Mouse (Mus musculus): ENCODE measurements around the gene Itga2b. TPM values are rescaled to one million over a fixed set of nuclear protein-coding genes. Genes with fewer than 3 reads are reported as not detected.
A peak's percentile ranks its signal among the peaks of the same experiment; 100 is the strongest.

Gene Itga2b
- total RNA-seq, 2 experiments from 2014 or later = 2.8 to 4.6 TPM

DNA sequence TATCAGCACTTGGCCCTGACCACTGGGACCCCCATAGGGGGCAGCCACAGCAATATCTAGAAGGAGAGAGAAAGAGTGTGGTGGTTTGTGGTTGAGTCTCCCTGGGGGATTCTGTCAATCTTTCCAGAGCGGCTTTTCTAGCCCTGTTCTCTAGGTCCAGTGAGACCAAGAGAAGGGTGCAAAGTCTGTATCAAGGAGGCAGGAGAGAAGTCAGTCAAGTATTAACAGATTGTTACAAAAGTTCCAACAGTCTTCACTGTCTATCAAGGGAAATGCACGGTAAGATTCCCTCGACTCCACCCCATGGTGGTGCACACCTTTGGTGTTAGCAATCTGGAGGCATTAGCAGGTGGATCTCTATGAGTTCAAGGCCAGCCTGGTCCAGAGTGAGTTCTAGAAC, 8.2 kb downstream of the Itga2b start:
- no peak for DNase-seq
- intact Hi-C loops (cut with DNase I) = no loop called here

DNA sequence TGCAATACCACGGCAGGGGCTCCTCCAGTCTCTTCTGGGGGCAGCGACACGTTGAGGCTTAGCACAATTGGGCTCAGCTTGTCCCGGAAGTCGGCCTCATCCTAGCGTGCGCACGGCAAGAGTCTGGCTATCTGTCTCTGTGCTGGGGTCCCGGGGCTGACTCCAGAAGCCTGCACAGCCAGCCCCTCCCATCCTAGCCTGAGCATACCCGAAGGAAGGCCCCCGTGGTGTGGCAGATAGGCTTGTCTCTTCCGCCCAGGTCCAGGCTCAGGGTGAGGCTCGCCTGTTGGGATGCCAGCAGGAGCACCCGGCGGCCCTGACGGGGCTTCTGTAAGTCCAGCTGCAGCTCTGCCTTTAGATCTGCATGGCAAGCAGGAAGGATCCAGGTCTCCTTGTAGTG, 9.4 kb downstream of the Itga2b start:
- intact Hi-C loops (cut with DNase I) = no loop called here

DNA sequence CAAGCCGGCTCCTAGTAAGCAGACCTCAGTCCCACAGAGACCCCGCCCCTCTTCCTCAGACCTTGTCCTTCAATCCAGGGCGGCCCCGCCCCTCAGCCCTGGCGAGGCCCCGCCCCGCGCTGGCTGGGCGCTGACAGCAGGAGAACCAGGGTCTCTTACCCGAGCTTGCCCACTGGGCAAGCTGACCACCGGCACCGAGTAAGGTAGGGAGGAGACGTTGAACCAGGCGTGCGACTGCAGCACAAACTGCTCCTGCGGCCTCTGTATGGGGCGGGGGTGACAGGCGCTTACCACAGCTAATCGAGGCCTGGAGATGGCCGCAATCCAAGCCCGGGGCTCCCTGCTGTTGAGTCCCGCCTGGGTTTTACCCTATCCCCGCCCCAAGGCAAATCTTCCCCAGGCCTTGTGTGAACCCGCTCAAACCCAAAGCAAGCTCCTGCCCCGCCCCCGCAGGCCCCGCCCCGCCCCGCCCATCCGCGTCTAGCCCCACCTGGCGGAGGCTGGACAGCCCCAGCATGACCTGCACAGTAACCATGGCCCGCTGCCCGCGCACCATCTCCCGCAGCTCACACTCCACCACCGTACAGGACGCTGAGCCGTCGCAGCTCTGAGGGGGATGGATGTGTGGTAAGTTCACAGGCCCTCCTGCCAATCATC, 14.1 kb downstream of the Itga2b start:
- DNase-seq = peak; percentile 74 to 81
- intact Hi-C loops (cut with DNase I) = no loop called here

More for the DNA sequence above, 9.4 kb downstream of the Itga2b start:
- DNase-seq = no peak

DNA sequence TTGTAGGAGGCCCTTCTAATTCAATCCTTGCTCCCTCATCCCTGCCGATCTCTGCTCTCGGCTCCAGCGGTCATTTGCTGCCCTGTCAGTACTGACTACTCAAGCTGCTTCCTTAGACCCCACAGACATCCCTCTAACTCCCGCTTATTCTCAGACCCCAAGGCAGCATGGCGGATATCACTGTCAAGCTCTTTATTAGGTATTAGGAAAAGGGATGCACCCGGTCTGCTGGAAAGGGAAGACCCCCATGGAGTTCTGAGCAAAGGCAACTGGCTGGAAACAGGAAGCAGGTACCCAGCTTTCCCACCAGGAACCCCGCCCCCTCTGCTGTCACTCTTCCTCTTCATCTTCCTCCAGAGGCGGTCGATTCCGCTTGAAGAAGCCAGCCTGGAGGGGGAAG, 16.8 kb downstream of the Itga2b start:
- intact Hi-C loops (cut with DNase I) = no loop called here
- DNase-seq = no peak

DNA sequence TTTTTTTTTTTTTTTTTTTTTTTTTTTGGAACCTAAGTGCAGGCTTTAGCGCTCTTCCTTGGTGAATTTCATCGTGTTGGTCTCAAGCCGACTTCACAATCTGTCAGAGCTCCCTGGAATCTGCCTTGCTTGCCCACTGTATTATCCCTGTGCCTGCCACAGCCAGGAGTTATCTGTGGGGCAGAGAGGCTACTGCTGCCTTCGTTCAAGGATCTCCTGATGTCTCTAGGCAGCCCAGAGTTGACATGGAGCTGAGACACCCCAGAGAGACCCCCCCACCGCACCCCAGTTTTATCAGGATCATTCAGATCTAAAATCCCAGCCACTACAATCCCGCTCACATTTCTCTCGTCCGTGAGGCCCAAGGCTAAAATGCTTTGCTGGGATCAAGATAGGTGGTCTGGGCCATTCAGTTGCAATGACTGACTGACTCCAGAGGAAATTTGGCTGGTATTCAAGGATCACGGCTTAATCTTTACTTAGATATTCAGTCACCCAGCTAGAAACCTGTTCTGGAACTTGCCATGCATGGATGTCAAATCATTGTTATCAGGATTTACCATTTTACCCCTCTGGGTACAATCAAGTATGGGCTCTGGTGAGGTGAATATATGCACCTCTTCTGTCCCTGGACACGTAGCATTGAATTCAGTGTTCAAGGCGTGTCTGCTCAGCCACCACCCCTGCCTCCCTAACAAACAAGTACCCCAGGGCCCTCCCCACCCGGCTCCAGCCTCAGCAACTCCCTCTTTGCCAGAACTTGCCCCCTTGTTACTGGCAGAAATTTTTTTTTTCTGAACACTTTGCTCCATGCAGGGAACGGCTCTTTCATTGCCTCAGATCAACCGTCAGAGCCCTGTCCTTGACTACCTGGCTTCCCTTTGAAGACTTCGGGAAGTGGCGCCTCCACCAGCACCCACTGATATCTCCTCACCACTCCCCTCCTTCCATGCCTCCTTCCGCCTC, 20.6 kb downstream of the Itga2b start:
- intact Hi-C loops (cut with DNase I) = no loop called here
- DNase-seq = no peak

DNA sequence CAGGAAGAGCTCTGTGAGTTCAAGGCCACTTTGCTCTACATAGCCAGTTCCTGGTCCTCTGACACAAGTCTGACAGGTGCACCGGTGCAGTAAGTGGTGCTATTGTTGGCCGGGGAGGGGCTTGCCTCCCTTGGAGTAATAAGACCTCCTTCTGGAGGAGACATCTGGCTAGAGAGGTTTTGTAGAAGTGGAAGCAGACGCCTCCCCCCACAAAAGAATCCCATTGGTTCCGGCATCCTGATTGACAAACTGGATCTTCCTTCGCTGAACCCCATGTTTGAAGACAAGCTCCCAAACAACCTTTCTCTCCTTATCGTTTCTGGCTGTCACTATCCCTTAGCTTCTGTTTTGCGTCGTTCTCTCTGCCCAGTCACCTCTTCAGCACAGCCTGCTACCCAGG, 21.6 kb downstream of the Itga2b start:
- no peak for DNase-seq
- intact Hi-C loops (cut with DNase I) = no loop called here

DNA sequence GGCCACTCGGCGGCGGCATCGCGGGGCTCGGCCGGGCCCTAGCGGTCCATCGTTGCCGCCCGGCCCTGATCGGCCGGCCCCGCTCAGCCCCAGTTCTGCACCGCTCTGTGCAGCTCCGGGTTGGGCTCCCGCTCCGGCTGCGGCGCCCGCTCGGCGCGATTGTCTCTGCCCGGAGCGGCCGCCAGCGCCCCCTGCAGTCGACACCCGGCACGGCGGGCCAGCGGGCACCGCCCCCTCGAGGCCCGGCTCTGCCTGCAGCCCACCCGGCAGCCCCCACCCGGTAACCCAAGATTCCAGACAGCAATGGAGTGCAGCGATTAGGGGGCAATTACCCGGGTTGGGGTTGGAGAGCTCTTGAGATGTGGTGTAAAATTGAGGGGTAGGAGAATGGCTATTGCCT, 22.4 kb downstream of the Itga2b start, which contains the start of gene Fam171a2:
Gene Fam171a2, minus strand, starts transcription at position 186 of the 400 bp plus-strand sequence.
- DNase-seq = peak; percentile 84 to 86
- intact Hi-C loops (cut with DNase I) = no loop called here

DNA sequence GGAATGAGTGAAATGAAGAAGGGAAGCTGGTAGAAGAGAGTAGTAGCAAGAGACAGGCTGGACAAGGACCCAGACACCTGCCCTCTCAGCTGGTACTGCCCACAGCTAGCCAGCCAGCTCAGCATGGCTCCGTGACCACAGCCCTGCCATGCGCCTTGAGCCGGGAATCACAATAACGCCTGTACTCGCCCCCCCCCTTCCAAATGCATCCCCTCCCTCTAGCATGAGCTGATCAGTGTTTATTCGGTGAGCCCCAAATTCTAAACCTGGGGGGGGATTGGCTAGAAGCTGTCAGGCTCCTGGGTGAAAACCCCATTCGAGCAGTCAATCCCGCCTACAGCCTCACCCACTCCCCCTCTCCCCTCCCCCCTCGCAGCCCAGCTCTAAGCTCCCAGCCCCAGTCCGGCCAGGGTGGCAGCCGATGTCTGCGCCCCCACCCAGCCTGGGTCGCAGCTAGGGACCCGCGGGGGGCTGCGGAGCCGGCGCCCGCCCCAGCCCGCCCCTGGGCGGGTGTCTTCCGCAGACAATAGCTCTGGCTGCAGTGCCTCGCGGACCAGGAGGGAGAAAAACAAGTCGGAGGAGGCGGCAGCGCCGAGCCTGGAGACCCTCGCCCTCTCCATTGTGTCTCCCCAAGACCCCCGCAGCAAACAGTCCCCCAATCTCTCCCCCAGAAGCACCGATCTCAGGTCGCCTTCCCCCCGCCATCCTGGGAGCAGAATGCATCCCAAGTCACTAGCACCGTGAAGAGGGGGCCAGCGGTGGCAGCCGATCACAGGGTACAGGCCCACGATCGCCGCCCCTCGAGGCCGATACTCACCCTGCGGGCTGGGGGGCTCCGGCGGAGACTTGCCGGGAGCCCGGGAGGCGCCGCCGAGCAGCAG, 23.1 kb downstream of the Itga2b start:
- peak in 1 of 2 experiments; percentile 54 for DNase-seq
- intact Hi-C loops (cut with DNase I) = no loop called here

DNA sequence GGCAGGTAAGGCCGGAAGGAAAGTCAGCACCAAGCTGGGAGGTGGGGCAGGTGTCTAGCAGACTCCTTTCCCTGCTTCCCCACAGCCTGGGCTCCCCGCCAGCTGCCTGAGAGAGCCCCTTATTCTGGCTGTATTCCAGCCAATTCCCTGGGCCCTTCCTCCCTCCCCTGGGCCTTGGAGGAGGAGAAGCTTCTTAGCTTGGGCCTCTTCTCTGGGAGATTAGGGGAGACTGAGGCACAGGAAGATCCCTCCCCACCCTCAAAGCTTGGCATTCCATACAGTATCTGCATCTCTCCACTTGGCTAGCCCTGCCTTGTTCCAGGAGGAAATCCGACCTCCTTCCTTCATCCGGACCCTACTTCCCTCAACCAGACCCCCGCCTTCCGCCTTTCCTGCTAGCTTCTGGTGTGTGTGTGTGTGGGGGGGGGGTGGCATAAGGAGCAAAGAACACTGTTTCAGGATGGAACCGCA, 24.0 kb downstream of the Itga2b start:
- DNase-seq = peak in 1 of 2 experiments; percentile 72
- intact Hi-C loops (cut with DNase I) = no loop called here

DNA sequence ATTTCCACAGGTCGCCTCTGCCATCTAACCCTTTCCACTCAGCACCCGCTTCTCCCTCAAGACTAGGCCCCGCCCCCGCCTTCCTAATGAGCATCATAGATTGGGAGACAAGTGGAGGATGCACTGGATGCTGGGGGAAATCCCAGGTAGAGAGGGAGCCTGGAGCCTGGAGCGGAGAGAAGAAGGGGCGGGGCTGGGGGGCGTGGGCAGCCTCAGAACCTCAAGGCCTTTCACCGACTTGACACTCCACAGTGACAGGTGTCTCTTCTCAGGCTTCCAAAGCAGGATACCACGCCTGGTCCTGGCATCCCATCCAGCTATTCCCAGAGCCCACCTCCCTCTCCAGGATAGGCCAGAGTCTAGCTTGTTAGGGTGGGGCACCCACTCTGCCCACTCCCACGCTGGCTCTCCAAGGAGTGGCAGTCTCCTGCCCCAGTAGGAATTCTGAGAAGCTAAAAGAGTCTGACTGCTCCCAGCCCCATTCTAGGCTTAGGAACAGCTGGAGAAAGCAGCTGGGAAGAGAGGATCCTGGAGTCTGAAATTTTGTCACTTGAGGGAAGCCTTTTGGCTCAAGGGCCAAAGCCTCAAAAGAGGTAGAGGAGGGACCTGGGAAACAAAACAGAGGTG, 24.5 kb downstream of the Itga2b start:
- peak; percentile 73 to 79 for DNase-seq
- intact Hi-C loops (cut with DNase I) = no loop called here

DNA sequence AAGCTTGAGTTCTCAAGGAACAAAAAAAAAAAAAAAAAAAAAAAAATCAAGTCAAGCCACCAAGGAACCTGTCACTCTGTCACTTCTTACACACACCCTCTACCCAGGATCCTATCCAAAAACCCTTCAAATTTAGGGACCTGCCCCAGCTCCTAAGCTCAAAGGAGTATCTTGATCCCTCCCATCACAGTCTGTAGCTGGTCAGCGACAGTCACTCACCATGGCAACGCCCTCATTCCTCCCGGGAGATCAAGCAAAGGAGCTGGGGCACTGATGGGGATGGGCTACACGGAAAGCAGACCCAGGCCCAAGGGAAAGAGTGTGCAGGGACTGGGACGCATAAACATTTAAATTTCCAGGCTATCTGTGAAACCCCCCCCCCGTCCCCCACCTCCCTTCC, 25.1 kb downstream of the Itga2b start:
- intact Hi-C loops (cut with DNase I) = no loop called here
- DNase-seq = no peak

DNA sequence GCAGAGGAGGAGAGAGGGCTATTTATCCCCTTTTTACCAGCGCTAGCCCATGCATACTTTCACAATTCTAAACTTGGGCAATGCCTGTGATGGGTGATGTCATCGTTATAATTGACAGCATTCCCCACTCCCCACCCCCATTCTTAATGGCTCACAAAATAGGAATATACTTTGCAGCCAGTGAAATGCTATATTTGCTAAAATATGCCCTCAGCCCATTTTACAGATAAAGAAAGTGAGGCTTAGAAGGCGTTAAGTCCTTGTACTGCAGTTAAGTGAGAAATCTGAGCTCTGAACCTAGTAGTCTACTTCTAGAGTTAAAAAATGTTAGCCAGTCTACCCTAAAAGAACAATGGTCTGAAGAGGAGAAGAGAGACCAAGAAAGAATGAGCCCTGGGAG, 25.6 kb downstream of the Itga2b start:
- intact Hi-C loops (cut with DNase I) = no loop called here
- no peak for DNase-seq

DNA sequence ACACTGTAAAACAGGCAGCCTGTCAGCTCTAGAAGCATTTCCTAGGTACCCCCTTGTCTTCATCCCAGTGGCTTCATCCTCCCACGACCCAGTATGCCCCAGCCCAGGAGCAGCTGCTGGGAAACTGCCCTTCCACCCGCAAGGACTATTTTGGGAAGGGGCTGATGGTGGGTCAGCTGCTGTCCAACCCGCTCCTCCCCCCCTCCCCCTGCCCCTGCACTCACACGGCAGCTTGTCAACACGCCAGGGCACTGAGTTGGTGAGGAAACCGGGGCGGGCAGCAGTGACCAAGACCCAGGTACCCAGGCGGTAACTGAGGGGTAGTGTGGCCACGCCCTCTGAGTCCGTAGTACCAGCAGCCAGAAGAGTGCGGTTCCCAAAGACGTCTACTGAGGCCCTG, 26.2 kb downstream of the Itga2b start:
- no peak for DNase-seq
- intact Hi-C loops (cut with DNase I) = no loop called here

DNA sequence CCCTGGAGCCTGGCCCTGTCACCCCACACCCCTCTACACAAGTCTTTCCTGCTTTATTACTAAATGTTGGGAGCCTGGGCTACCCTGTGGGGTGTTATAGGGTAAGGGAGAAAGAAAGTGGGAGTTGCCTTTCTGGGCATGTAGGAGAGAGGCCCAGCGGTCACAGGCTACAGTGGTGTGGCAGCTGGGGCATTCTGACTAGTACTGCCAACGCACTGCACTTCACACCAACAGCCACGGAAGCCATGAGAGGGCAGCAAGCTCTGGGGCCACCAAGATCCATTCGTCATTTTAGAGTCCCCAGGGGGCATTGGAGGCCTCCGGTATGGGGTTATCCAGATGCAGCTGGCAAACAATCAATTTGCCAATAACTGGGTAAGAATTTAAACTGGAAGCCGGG, 27.8 kb downstream of the Itga2b start:
- intact Hi-C loops (cut with DNase I) = no loop called here
- no peak for DNase-seq

DNA sequence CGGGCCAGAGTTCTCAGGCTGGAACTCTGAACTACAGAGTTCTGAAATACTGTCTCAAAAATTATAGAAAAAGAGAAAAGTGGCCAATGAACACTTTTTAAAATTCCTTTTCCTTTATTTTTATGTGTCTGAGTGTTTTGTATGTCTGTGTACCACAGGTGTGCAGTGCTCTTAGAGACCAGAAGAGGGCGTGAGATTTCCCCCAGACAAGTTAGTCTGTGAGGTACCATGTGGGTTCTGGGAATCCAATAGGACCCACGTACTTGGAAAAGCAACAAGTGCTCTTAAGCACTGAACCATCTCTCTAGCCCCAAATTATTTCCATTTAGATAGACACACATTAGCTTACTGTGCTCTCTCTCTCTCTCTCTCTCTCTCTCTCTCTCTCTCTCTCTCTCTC, 28.5 kb downstream of the Itga2b start:
- no peak for DNase-seq
- intact Hi-C loops (cut with DNase I) = no loop called here

DNA sequence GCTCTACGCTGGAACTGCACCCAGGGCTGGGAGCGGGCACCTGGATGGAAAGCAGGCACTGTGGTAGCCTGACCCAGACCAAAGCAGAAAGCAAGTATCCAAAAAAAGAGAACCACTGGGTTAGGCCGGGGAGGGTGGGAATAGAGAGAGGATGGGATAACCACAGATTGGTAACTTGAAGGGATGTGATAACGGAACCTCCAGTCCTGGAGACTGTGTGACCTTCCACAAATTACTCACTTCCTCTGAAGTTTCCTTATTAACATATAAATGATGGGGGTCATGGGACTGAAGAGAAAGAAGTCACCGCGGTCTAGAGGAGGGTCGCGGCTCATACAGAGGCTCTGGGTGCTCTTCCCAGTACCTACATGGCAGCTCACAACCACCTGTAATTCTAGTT, 29.7 kb downstream of the Itga2b start:
- intact Hi-C loops (cut with DNase I) = no loop called here

DNA sequence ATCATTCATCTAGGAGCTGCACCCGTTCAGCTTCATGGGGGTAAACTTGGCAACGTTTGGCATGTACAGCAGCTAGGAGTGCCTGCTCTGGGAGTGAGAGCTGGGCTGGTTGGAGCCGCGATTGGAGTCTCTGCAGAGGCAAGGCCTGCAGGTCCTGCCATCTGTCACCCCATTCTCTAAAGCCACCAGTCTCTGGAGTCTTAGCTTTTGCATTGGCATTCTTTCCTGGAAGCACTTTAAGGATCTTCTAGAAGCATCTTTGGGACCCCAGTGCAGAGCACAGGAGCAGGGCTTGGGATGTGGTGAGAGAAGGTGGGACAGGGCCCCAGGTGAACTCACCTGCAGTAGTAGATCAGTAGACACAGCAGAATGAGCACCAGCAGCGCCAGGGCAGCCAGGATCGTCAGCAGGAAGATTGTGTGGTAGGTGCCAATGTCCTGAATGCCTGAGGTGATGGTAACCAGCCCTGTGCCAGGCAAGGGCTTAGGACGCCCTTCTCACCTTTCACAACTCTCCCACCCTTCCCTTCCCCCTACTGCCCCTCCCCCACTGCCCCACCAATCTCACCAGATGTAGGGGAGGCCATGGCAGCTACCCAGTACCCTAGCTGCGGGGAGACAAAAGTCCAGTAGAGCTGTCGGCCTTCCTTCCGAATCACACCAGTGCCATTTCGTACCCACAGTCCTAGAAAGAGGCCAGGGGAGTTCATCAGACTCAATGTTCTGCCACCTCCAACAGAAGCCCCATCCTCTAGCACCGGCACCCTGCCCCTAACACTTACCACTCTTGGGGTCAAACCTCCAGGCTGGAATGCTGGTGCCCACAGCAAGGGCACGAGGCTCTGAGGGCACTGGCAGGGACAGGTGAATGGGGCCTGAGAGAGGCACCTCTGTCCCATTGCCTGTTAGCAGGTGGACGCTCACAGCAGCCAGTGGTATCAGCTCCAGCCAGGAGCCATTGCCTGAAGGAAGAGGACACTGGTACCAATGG, 30.5 kb downstream of the Itga2b start:
- intact Hi-C loops (cut with DNase I) = no loop called here
- DNase-seq = no peak

More for the DNA sequence above, 29.7 kb downstream of the Itga2b start:
- DNase-seq = no peak

DNA sequence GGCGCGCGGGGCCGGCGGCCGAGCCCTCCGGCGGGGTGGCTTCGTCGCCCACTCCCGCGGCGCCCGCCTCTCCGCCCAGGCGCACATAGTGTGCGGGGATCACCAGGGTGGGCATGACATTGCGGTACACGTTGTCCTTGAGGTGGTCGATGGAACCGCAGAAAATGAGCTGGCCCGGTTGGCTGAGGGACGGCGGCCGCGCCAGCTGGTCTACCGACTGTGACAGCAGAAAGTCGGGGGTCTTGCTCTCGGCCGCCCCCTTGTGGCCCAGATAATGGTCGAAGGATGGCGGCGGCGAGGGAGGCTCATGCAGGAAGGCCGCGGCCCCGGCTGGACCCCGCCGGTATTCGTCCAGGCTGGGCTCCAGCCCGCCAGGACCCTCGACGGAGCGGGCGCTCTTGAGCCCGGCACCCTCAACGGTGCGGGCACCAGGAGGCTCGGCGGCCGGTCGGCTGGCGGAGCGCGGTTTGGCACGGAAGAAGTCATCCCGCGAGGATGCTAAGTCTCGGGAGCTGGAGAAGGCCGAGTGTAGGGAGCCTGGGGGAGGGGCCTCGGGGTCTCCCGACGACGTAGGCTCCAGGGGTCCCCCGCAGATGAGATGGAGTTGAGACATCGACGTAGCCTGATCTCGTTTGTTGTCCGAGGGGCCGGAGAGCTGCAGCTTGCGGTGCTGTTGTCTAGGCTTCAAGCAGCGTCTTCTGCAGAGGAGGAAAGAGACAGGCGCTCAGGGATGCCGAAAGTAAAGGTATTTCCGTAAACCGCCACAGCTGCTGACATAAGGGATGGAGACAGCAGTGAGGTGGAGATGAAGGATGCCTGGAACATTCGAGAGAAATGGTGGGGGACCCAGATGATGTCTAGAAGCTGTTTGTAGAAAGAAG, 31.5 kb downstream of the Itga2b start:
- peak; percentile 86 to 92 for DNase-seq
- intact Hi-C loops (cut with DNase I) = no loop called here

Measured in heart, postnatal 10 days (tissue).